In genomic region chr16:29512495-29512894, GRCm38 (mm10) we compare ENCODE assay signal across 16 mouse cellular contexts. TPM values are rescaled to one million over a fixed set of nuclear protein-coding genes. Genes with fewer than 3 reads are reported as not detected.
DNase-seq lines count a peak whose midpoint lies in the region; ATAC-seq lines count a peak whose summit lies in the region.
"Had no signal": no experiment of that assay in that cellular context is flagged by ENCODE, and none has a peak within 500 bp of the region (broad histone marks: within the 10 kb centered on the region; RNA-seq: fewer than 3 reads in every experiment).

No protein-coding gene starts in this region.

- no peak overlapping the region for H3K27ac ChIP-seq in heart, embryonic 11.5 days (ENCODE audit: low read depth, low read length)
- H3K27ac ChIP-seq: limb, embryonic 15.5 days; midbrain, embryonic 13.5 days had no signal

- H3K4me1 ChIP-seq in heart, embryonic 11.5 days (ENCODE audit: control insufficient read depth, insufficient read depth, low read length), result no peaks in the 10 kb centered on the region
- H3K4me1 ChIP-seq: limb, embryonic 15.5 days; midbrain, embryonic 13.5 days had no signal

- no peaks in the 10 kb centered on the region for H3K36me3 ChIP-seq in heart, embryonic 11.5 days (ENCODE audit: control insufficient read depth, insufficient read depth, low read length)
- H3K36me3 ChIP-seq: limb, embryonic 15.5 days; midbrain, embryonic 13.5 days had no signal

- ATAC-seq in heart, embryonic 11.5 days (replicated peaks; ENCODE audit: insufficient number of reproducible peaks, low FRiP score, low TSS enrichment), result no peak
- no peak for ATAC-seq in CD4-positive, CD25-positive, alpha-beta regulatory T cell, adult 4 months
- ATAC-seq: hindbrain, embryonic 16.5 days; midbrain, embryonic 13.5 days had no signal

- no peaks in the 10 kb centered on the region for H3K27me3 ChIP-seq in heart, embryonic 11.5 days (ENCODE audit: control insufficient read depth, insufficient read depth, low read length)
- H3K27me3 ChIP-seq: limb, embryonic 15.5 days; midbrain, embryonic 13.5 days had no signal

- no peak overlapping the region for H3K4me2 ChIP-seq in heart, embryonic 11.5 days
- H3K4me2 ChIP-seq: limb, embryonic 15.5 days; midbrain, embryonic 13.5 days had no signal

- H3K9ac ChIP-seq in heart, embryonic 11.5 days (ENCODE audit: low read depth, low read length), result no peak overlapping the region
- H3K9ac ChIP-seq: limb, embryonic 15.5 days; midbrain, embryonic 13.5 days had no signal

- peak; percentile 86 for DNase-seq in heart, adult 11 months
- DNase-seq in 416B (ENCODE audit: low read depth), result peak; percentile 28
- DNase-seq in cerebellum, adult 11-12 months, result peak; percentile 20
- peak; percentile 31 for DNase-seq in layer of hippocampus, adult 9-11 months
- no peak for DNase-seq in heart, adult 18-20 months
- DNase-seq: kidney, postnatal 36 days; spleen, adult 18-20 months; thymus, adult 2 months had no signal

- H3K4me3 ChIP-seq in heart, embryonic 11.5 days (ENCODE audit: low read depth, low read length), result no peak overlapping the region
- H3K4me3 ChIP-seq: erythroblast, embryonic 14.5 days; limb, embryonic 15.5 days; midbrain, embryonic 13.5 days had no signal

- WGBS in heart, embryonic 11.5 days (ENCODE audit: insufficient replicate concordance), result 65% methylated on average over 3 of the region's 3 CpGs

- no peaks in the 10 kb centered on the region for H3K9me3 ChIP-seq in heart, embryonic 11.5 days (replicated peaks; ENCODE audit: control insufficient read depth, low read length)
- H3K9me3 ChIP-seq: limb, embryonic 15.5 days; midbrain, embryonic 13.5 days had no signal

RNA-seq across cellular contexts. Expression of gene Atp13a4, which starts 32.2 kb away (rescaled TPM):
- polyA plus RNA-seq in heart, embryonic 11.5 days (2014; fragmentation: Nextera tagmentation; extraction: Ambion mirVana), result 0.34 TPM in 1 of 2 replicates, not detected in the other
- not detected for total RNA-seq in heart, adult 18-20 months (2021)
- under 1 TPM in 1 of 2 experiments, not detected in 1; 0.34 TPM for polyA plus RNA-seq in CD4-positive, CD25-positive, alpha-beta regulatory T cell, adult 4 months (2017; shearing (Covaris generic))
- total RNA-seq: gastrocnemius, adult 18-20 months had no signal
- polyA plus RNA-seq: erythroblast, embryonic 14.5 days; heart, embryonic 14.5 days had no signal

Comparison
In these comparisons a context has a peak if more than half of its experiments do, and no peak if none do; other contexts are left out.
1. DNase-seq: peak in heart, adult 11 months (single experiment), 416B (single experiment), cerebellum, adult 11-12 months (single experiment) and layer of hippocampus, adult 9-11 months (single experiment); none in heart, adult 18-20 months (0 of 2).